Mouse (Mus musculus) urinary bladder, adult 2 months (tissue): ENCODE results near the gene Tanc1. TPM values are rescaled to one million over a fixed set of nuclear protein-coding genes. Genes with fewer than 3 reads are reported as not detected.

Experiments
- DNase-seq: peaks from one replicate; pipeline ENCODE4 v3.0.0; 2022; ENCODE audit warnings: low spot score
- polyA plus RNA-seq: library from polyadenylated mRNA; depleted of rRNA; stranded (reverse); fragments of >200 nt; gene quantifications from 2 replicates; pipeline ENCODE4 v1.2.3, GENCODE M21; 2012

The Tanc1 gene
- polyA plus RNA-seq, 1 experiment: 25.0 TPM

DNA sequence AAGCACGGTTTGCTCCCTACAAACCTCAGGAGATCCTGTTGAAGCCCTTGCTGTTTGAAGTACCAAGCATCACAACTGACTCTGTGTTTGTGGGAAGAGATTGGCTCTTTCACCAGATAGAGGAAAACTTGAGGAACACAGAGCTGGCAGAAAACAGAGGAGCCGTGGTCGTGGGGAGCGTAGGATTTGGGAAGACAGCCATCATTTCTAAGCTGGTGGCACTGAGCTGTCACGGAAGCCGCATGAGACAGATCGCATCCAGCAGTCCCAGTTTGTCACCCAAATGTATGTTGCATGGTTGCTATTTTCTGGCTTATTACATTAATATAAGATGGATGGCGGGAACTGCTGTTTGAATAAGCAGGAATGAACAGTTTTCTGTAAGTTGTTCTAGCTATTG, 179.8 kb downstream of the Tanc1 start:
- DNase-seq: no peak

GRCm38 (mm10) chr2:59793337-59793736, 181.5 kb downstream of the Tanc1 start:
- DNase-seq: no peak

GRCm38 (mm10) chr2:59794838-59795237, 183.0 kb downstream of the Tanc1 start:
- DNase-seq: no peak

GRCm38 (mm10) chr2:59798934-59799532, 187.2 kb downstream of the Tanc1 start:
- DNase-seq: no peak

GRCm38 (mm10) chr2:59799572-59799971, 187.7 kb downstream of the Tanc1 start:
- no peak for DNase-seq

DNA sequence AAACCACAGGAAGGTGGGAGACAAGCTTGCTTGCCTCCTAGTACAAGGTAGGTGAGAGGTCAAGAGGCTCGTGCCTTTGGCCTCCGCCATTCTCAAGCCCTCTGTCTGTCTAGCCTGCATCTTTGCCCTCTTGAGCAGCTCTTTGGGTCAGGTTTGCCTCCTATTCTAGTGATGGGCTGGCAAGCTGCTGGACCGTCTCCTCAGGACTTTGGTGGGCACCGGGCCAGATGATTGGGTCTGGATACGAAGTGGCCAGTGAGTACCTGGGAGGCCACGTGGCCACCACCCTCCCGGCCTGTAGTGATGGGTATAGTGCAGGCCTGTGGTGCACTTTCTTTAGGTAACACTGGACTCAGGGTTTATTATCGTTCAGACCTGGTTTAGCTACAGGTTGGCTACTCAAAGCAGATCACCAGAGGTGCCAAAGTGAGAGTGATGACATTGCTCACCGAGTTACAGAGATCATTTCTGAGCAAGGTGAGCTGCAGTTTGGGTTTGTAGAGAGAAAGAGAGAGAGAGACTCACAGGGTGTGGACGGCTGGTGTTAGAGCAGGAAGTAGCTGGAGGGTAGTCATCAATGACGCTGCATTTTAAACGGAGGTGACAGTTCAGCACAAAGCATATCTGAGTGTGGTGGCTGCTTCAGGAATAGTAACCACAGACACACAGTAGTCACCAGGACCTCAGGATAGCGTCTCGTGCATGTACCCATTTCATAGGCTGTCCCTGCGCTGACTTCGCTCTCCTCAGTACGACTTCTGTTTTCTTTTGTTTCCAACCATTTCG, 188.8 kb downstream of the Tanc1 start:
- DNase-seq: no peak

GRCm38 (mm10) chr2:59802722-59803387, 191.0 kb downstream of the Tanc1 start:
- no peak for DNase-seq

DNA sequence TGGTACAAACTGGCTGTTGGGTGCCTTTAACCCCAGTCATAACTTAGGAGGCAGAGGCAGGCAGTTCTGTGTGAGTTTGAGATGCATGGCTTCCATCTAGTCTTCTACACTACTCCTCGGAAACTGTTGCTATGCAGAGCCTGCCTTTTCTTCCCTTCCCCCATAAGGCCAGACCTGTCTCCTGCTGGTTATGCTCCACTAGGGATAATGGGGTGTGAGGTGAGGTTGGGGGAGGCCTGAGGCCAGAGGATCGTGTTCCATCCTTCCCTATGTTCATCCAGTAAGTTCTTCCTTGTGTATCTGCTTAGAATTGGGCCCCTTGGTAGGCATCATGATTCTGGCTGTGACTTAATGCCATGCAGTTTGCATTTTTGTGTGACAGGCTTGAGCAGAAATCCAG, 193.8 kb downstream of the Tanc1 start:
- no peak for DNase-seq

- no peak for DNase-seq
These were observed 194.2 kb downstream of the Tanc1 start for GRCm38 (mm10) chr2:59806038-59806437.

- no peak for DNase-seq
These were observed 196.8 kb downstream of the Tanc1 start for GRCm38 (mm10) chr2:59808608-59809007.

GRCm38 (mm10) chr2:59810039-59810438, 198.2 kb downstream of the Tanc1 start:
- DNase-seq: no peak

GRCm38 (mm10) chr2:59811247-59811646, 199.4 kb downstream of the Tanc1 start:
- no peak for DNase-seq

DNA sequence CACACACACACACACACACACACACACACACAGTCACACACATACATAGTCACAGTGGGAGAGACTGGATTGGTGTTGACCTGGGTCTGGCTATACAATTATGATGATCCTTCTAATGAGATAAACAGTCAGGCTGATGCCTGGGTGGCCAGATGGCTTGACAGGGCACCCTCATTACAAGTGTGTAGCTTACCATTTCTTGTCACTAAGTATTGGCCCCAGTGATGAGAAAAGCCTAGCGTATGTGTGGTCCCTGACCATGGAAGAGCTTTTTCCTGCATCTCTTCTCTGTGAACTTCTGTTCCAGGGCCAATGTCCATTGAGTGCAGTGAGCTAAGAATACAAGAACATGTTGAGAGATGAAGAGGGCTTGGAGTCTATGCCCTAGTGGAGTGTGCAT, 200.8 kb downstream of the Tanc1 start:
- no peak for DNase-seq

- no peak for DNase-seq
These were observed 201.6 kb downstream of the Tanc1 start for GRCm38 (mm10) chr2:59813457-59813856.

- no peak for DNase-seq
These were observed 203.2 kb downstream of the Tanc1 start for GRCm38 (mm10) chr2:59814997-59815396.

DNA sequence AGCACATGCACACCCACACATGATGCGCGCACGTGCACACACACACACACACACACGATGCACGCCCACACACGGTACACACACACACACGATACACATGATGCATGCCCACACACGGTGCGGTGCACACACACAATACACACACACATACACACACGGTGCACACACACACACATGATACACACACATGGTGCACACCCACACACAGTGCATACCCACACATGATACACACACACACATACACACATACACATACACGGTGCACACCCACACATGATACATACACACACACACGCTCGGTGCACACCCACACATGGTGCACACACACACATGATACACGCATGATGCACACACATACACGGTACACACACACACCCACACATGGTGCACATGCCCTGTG, 206.8 kb downstream of the Tanc1 start:
- no peak for DNase-seq

- DNase-seq: no peak
These were observed 207.6 kb downstream of the Tanc1 start for GRCm38 (mm10) chr2:59819415-59819814.

DNA sequence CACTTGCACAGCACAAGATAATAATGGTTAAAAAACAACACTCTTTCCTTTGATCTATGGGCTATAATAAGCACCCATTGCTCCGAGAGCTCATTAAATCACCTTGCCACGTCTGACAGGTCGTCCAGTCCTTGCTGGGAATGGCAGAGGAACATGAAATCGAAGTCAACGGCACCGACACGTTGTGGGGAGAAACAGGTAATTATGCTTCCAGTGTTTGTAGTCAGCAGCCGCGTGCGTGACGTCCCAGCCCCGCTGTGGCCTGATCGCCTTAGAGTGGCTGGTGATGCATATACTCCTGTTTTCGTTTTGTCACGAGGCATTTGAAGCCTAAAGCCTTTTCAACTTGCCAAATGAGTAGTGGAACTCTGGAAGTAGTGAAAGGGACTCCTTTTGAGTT, 208.2 kb downstream of the Tanc1 start:
- no peak for DNase-seq

DNA sequence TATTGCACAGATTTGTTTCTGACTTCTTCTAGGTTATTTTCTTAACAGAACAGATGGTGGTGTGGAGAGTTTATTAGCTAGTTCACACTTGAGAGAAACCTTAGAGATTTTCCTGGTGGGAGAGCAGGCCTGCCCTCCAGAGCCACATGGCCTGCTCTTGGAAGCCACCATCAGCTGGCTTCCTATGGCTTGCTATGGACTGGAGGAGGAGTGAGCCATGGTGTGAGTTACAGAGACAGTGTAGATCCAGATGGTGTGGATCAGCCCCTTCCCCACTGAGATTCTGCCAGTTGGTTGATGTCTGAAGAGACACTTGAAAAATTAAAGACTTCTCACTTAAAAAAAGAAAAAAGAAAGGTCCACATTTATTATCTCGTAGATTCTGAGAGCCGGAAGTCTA, 209.2 kb downstream of the Tanc1 start:
- no peak for DNase-seq

GRCm38 (mm10) chr2:59824289-59824688, 212.4 kb downstream of the Tanc1 start:
- no peak for DNase-seq

- DNase-seq: no peak
These were observed 213.5 kb downstream of the Tanc1 start for GRCm38 (mm10) chr2:59825380-59825779.

- no peak for DNase-seq
These were observed 216.3 kb downstream of the Tanc1 start for GRCm38 (mm10) chr2:59828103-59828655.
